Mouse (Mus musculus) B cell, adult 2 months (primary cell): ENCODE data around the gene Kcnh1.
A peak's percentile ranks its signal among the peaks of the same experiment; 100 is the strongest.

ENCODE experiments used
- DNase-seq, 2 experiments: peaks; one replicate each; pipeline ENCODE4 v3.0.0; 2022

Gene Kcnh1

DNA sequence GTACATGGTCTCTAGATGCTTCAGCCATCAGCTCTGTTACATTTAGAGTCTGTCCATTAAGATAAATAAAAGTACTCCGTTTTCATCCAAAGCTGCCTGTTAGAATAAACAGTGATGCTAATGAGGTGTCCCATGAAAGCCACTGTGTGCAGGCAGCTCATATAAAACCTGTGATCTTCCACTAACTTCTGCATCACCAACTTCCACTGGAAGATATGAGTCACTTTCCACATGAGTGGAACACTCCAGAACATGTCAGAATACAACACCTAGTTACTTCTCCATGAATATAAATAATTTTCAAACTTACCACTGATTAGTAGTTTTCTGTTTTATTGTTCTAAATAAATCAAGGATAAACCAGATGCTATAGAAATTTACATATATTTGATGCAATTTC, 345.9 kb downstream of the Kcnh1 start:
- no peak for DNase-seq

GRCm38 (mm10) chr1:192537169-192537568, 346.6 kb downstream of the Kcnh1 start:
- peak; percentile 2 to 8 for DNase-seq

DNA sequence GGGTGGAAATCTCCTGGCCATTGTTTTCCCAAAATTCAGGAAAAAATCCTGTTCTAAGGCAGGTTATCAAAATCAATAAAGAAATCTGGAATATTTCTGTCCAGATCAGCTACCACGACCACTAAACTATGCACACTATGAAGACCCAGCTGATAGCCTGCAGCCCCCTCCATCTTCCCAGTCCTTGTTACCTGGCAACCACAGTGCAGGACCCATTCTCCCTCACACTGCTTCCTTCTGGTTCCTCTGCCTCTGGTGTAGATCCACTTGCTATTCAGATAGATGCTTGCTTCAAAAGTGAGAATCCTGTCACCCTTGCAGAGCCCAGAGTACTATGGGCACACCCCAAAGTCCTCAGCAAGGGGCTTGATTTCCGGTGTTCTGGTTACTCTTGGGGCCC, 351.5 kb downstream of the Kcnh1 start:
- no peak for DNase-seq

- no peak for DNase-seq
Measured at GRCm38 (mm10) chr1:192543686-192544085, 353.1 kb downstream of the Kcnh1 start.

DNA sequence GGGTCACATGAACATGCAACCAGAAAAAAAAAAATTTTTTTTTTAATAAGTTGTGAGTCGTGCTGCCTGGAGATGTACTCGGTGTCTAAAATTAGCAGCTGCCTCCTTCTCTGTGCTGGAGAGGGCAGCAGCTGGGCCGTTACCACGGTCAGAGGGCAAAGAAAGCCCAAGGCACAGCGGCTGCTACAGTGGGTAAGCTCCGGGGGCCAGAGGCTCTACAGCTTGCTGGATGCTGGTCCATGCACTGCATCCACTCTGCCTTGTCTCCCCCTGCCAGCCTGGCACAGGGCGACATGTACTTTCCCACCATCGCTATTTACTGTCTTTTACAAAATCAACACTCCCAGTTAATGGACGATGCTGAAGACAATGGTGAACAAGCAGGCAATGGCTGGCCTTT, 353.5 kb downstream of the Kcnh1 start:
- no peak for DNase-seq

GRCm38 (mm10) chr1:192544901-192545300, 354.3 kb downstream of the Kcnh1 start:
- no peak for DNase-seq

- no peak for DNase-seq
Measured at GRCm38 (mm10) chr1:192546843-192547242, 356.3 kb downstream of the Kcnh1 start.

GRCm38 (mm10) chr1:192550561-192550960, 360.0 kb downstream of the Kcnh1 start:
- DNase-seq: no peak

DNA sequence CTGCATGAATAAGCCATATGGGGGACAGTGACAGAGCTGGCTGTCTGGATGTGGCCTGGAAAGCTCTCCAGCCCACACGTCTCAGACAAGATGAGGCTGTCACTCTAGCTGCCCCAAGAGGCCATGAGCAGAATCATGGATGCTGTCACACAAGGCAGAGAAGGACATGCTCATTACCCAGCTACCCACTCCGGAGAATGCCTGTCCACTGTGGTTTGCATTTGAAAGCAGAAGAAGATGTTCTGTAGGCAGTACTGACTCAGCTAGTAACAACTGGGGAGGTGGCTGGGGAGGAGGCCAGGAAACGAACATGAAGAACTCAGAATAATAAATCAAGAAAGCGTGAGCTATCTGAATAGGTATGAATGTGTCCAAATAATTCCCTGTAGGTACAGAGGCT, 364.9 kb downstream of the Kcnh1 start:
- no peak for DNase-seq

DNA sequence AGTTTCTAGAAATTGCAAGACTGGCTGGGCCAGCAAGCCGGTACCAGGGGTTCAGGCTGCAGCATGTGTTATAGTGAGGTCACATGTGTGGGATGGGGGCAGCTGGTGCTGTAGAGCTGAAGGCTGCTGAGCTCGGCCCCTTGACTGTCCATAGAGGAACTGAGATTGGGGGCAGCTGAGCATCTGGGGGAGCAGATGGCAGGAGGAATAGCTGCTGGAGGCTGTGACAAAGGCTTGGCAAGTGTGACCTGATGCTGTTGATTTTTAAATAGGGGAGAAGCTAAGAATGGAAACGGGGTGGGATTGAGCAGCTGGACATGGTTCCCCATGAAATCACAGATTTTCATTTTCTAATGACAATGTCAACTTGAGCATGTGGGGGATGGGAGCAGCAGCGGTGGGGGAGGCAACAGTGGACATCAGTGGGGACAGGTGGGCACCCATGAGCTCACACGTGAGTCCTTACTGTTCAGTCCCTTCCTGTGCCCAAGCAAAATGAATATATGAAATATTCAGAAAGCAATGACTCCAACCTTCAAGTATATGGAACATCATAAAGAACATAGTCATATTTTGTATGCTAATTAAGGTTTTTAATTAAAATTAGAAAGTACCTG, 367.5 kb downstream of the Kcnh1 start:
- no peak for DNase-seq

DNA sequence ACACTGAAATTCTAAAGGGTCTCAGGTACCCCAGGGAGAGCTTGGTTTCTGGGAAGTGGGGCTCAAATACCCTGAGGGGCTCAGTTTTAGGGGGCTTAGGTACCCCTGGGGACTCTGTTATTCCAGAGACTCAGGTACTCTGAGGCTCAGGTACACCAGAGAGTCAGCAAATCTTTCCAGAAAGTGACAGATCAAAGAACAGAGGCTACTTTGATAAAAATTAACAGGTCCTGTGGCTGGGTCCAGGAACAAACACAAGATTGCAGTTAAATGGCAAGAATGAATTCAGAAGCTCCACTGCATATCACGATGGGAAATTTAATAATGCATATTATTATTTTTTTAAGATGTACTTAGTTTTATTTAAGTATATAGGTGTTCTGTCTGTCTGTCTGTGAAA, 368.8 kb downstream of the Kcnh1 start:
- DNase-seq: no peak
